Mouse (Mus musculus): ENCODE measurements around the gene A4galt. TPM values are rescaled to one million over a fixed set of nuclear protein-coding genes. Genes with fewer than 3 reads are reported as not detected.

Gene A4galt
- polyA plus RNA-seq, 1 experiment from 2014 or later: 1.6 TPM

- Histone ChIP-seq H3K4me2 (no peak overlapping the region), H3K4me3 (ENCODE audit: low read depth, low read length) (no peak overlapping the region), H3K9ac (ENCODE audit: low read length) (no peak overlapping the region), H3K27ac (ENCODE audit: low read depth, low read length) (no peak overlapping the region), H3K27me3 (ENCODE audit: control insufficient read depth, insufficient read depth, low read length) (no peaks in the 10 kb centered on the region), H3K36me3 (ENCODE audit: control insufficient read depth, insufficient read depth, low read length) (no peaks in the 10 kb centered on the region), H3K4me1 (ENCODE audit: control insufficient read depth, insufficient read depth, low read length) (0 out of 2 replicates have a peak, but pooled peaks cover 2% of the 10 kb centered on the region), H3K9me3 (ENCODE audit: control insufficient read depth, low read length) (no peaks in the 10 kb centered on the region)
- ATAC-seq (ENCODE audit: low FRiP score) (no peak), DNase-seq (ENCODE audit: low spot score, missing footprints) (no peak)
- WGBS: 92% methylated on average over 8 of the region's 8 CpGs
Measured at GRCm38 (mm10) chr15:83293706-83294645, 42.4 kb upstream of the A4galt start.

- H3K4me1 ChIP-seq (ENCODE audit: control insufficient read depth, insufficient read depth, low read length): 0 out of 2 replicates have a peak, but pooled peaks cover 2% of the 10 kb centered on the region
- H3K9ac ChIP-seq (ENCODE audit: low read length): no peak overlapping the region
- no peaks in the 10 kb centered on the region for H3K27me3 ChIP-seq (ENCODE audit: control insufficient read depth, insufficient read depth, low read length)
- 84% methylated on average over 6 of the region's 6 CpGs for WGBS
- no peak overlapping the region for H3K27ac ChIP-seq (ENCODE audit: low read depth, low read length)
- no peak overlapping the region for H3K4me2 ChIP-seq
- ATAC-seq (ENCODE audit: low FRiP score) (no peak), DNase-seq (ENCODE audit: low spot score, missing footprints) (no peak)
- no peaks in the 10 kb centered on the region for H3K36me3 ChIP-seq (ENCODE audit: control insufficient read depth, insufficient read depth, low read length)
- H3K9me3 ChIP-seq (ENCODE audit: control insufficient read depth, low read length): no peaks in the 10 kb centered on the region
- no peak overlapping the region for H3K4me3 ChIP-seq (ENCODE audit: low read depth, low read length)
Measured at GRCm38 (mm10) chr15:83293144-83293543, 41.6 kb upstream of the A4galt start.

GRCm38 (mm10) chr15:83292261-83293056, 40.9 kb upstream of the A4galt start:
- Histone ChIP-seq H3K4me3 (ENCODE audit: low read depth, low read length) (no peak overlapping the region), H3K4me2 (no peak overlapping the region), H3K27ac (ENCODE audit: low read depth, low read length) (no peak overlapping the region), H3K27me3 (ENCODE audit: control insufficient read depth, insufficient read depth, low read length) (no peaks in the 10 kb centered on the region), H3K4me1 (ENCODE audit: control insufficient read depth, insufficient read depth, low read length) (0 out of 2 replicates have a peak, but pooled peaks cover 2% of the 10 kb centered on the region), H3K9me3 (ENCODE audit: control insufficient read depth, low read length) (no peaks in the 10 kb centered on the region), H3K36me3 (ENCODE audit: control insufficient read depth, insufficient read depth, low read length) (no peaks in the 10 kb centered on the region), H3K9ac (ENCODE audit: low read length) (no peak overlapping the region)
- ATAC-seq (ENCODE audit: low FRiP score) (no peak), DNase-seq (ENCODE audit: low spot score, missing footprints) (no peak)
- 82% methylated on average over 13 of the region's 13 CpGs for WGBS

- H3K4me3 ChIP-seq (ENCODE audit: low read depth, low read length): no peak overlapping the region
- H3K27ac ChIP-seq (ENCODE audit: low read depth, low read length): no peak overlapping the region
Measured at GRCm38 (mm10) chr15:83290899-83291298, 39.3 kb upstream of the A4galt start.

GRCm38 (mm10) chr15:83284828-83285227, 33.3 kb upstream of the A4galt start:
- Histone ChIP-seq H3K4me1 (ENCODE audit: control insufficient read depth, insufficient read depth, low read length) (no peaks in the 10 kb centered on the region), H3K27me3 (ENCODE audit: control insufficient read depth, insufficient read depth, low read length) (no peaks in the 10 kb centered on the region), H3K4me2 (no peak overlapping the region), H3K9ac (ENCODE audit: low read length) (no peak overlapping the region), H3K9me3 (ENCODE audit: control insufficient read depth, low read length) (no peaks in the 10 kb centered on the region), H3K36me3 (ENCODE audit: control insufficient read depth, insufficient read depth, low read length) (no peaks in the 10 kb centered on the region), H3K27ac (ENCODE audit: low read depth, low read length) (no peak overlapping the region), H3K4me3 (ENCODE audit: low read depth, low read length) (no peak overlapping the region)
- 87% methylated on average over 8 of the region's 8 CpGs for WGBS
- no peak for ATAC-seq (ENCODE audit: low FRiP score)
- DNase-seq (ENCODE audit: low spot score, missing footprints): no peak

More at GRCm38 (mm10) chr15:83290899-83291298, 39.3 kb upstream of the A4galt start:
- H3K27me3 ChIP-seq (ENCODE audit: control insufficient read depth, insufficient read depth, low read length): no peaks in the 10 kb centered on the region
- WGBS: 79% methylated on average over 2 of the region's 2 CpGs
- ATAC-seq (ENCODE audit: low FRiP score): no peak
- H3K4me2 ChIP-seq: no peak overlapping the region
- no peaks in the 10 kb centered on the region for H3K9me3 ChIP-seq (ENCODE audit: control insufficient read depth, low read length)
- H3K36me3 ChIP-seq (ENCODE audit: control insufficient read depth, insufficient read depth, low read length): no peaks in the 10 kb centered on the region
- no peak overlapping the region for H3K9ac ChIP-seq (ENCODE audit: low read length)
- DNase-seq (ENCODE audit: low spot score, missing footprints): no peak
- H3K4me1 ChIP-seq (ENCODE audit: control insufficient read depth, insufficient read depth, low read length): no peaks in the 10 kb centered on the region

GRCm38 (mm10) chr15:83282397-83282796, 30.8 kb upstream of the A4galt start:
- Histone ChIP-seq H3K4me3 (ENCODE audit: low read depth, low read length) (no peak overlapping the region), H3K9me3 (ENCODE audit: control insufficient read depth, low read length) (no peaks in the 10 kb centered on the region), H3K4me2 (no peak overlapping the region), H3K36me3 (ENCODE audit: control insufficient read depth, insufficient read depth, low read length) (no peaks in the 10 kb centered on the region), H3K27me3 (ENCODE audit: control insufficient read depth, insufficient read depth, low read length) (no peaks in the 10 kb centered on the region), H3K27ac (ENCODE audit: low read depth, low read length) (no peak overlapping the region), H3K4me1 (ENCODE audit: control insufficient read depth, insufficient read depth, low read length) (no peaks in the 10 kb centered on the region), H3K9ac (ENCODE audit: low read length) (no peak overlapping the region)
- WGBS: 68% methylated on average over 5 of the region's 5 CpGs
- no peak for DNase-seq (ENCODE audit: low spot score, missing footprints)
- no peak for ATAC-seq (ENCODE audit: low FRiP score)

GRCm38 (mm10) chr15:83281303-83281702, 29.7 kb upstream of the A4galt start:
- Histone ChIP-seq H3K27ac (ENCODE audit: low read depth, low read length) (no peak overlapping the region), H3K27me3 (ENCODE audit: control insufficient read depth, insufficient read depth, low read length) (no peaks in the 10 kb centered on the region), H3K9me3 (ENCODE audit: control insufficient read depth, low read length) (no peaks in the 10 kb centered on the region), H3K4me1 (ENCODE audit: control insufficient read depth, insufficient read depth, low read length) (no peaks in the 10 kb centered on the region), H3K36me3 (ENCODE audit: control insufficient read depth, insufficient read depth, low read length) (no peaks in the 10 kb centered on the region), H3K4me3 (ENCODE audit: low read depth, low read length) (no peak overlapping the region), H3K9ac (ENCODE audit: low read length) (no peak overlapping the region), H3K4me2 (no peak overlapping the region)
- DNase-seq (ENCODE audit: low spot score, missing footprints): no peak
- 79% methylated on average over 11 of the region's 11 CpGs for WGBS
- no peak for ATAC-seq (ENCODE audit: low FRiP score)

- Histone ChIP-seq H3K4me3 (ENCODE audit: low read depth, low read length) (no peak overlapping the region), H3K4me1 (ENCODE audit: control insufficient read depth, insufficient read depth, low read length) (no peaks in the 10 kb centered on the region), H3K36me3 (ENCODE audit: control insufficient read depth, insufficient read depth, low read length) (no peaks in the 10 kb centered on the region), H3K27me3 (ENCODE audit: control insufficient read depth, insufficient read depth, low read length) (no peaks in the 10 kb centered on the region), H3K27ac (ENCODE audit: low read depth, low read length) (no peak overlapping the region), H3K9ac (ENCODE audit: low read length) (no peak overlapping the region), H3K4me2 (no peak overlapping the region), H3K9me3 (ENCODE audit: control insufficient read depth, low read length) (no peaks in the 10 kb centered on the region)
- DNase-seq (ENCODE audit: low spot score, missing footprints) (peak; percentile 47), ATAC-seq (ENCODE audit: low FRiP score) (no peak)
- WGBS: 89% methylated on average over 5 of the region's 5 CpGs
Measured at GRCm38 (mm10) chr15:83278579-83278978, 27.0 kb upstream of the A4galt start.

- no peak overlapping the region for H3K9ac ChIP-seq (ENCODE audit: low read length)
- no peak for ATAC-seq (ENCODE audit: low FRiP score)
- no peak for DNase-seq (ENCODE audit: low spot score, missing footprints)
- H3K27ac ChIP-seq (ENCODE audit: low read depth, low read length): no peak overlapping the region
- no peaks in the 10 kb centered on the region for H3K36me3 ChIP-seq (ENCODE audit: control insufficient read depth, insufficient read depth, low read length)
- H3K4me2 ChIP-seq: no peak overlapping the region
- no peaks in the 10 kb centered on the region for H3K9me3 ChIP-seq (ENCODE audit: control insufficient read depth, low read length)
- WGBS: 70% methylated on average over 4 of the region's 4 CpGs
- H3K4me3 ChIP-seq (ENCODE audit: low read depth, low read length): no peak overlapping the region
- no peaks in the 10 kb centered on the region for H3K27me3 ChIP-seq (ENCODE audit: control insufficient read depth, insufficient read depth, low read length)
- no peaks in the 10 kb centered on the region for H3K4me1 ChIP-seq (ENCODE audit: control insufficient read depth, insufficient read depth, low read length)
Measured at GRCm38 (mm10) chr15:83277451-83277850, 25.9 kb upstream of the A4galt start.

Data from midbrain, embryonic 11.5 days (tissue).